Comparison of ENCODE assay signal across 15 mouse cellular contexts in the genomic region with DNA sequence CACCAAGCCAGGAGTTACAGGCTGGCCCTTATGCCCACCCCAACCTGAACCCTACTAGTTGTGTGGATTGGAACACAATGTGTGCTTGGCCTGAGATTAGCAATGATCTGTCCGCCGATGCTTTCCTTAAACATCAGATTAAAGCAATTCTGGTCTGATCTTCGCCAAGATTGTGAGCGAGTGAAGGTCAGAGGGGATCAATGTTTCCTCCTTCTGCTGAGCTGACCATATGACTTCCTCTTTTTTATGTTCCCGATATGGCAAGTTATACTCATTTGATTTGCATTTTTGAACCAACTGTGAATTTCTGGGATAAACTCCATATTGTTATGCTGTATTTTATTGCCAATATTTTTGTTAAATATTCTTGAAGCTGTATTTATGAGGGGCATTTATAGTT.
"Had no signal": no experiment of that assay in that cellular context is flagged by ENCODE, and none has a peak within 500 bp of the region (broad histone marks: within the 10 kb centered on the region; RNA-seq: fewer than 3 reads in every experiment).

No protein-coding gene starts in this region.

- ATAC-seq: liver, postnatal 0 days; lung, postnatal 0 days; midbrain, embryonic 13.5 days; midbrain, embryonic 15.5 days had no signal

- DNase-seq: liver, postnatal 0 days; lung, adult 2 months; lung, postnatal 14 days; lung, postnatal 36 days; right cerebral cortex, postnatal 14 days; thymus, adult 18-20 months; thymus, postnatal 14 days; thymus, postnatal 36 days had no signal

- H3K27ac ChIP-seq: lung, embryonic 15.5 days; macrophage; midbrain, embryonic 13.5 days; midbrain, embryonic 15.5 days; neural tube, embryonic 12.5 days had no signal

- H3K4me3 ChIP-seq: lung, embryonic 15.5 days; megakaryocyte, embryonic 14.5 days; midbrain, embryonic 13.5 days; midbrain, embryonic 15.5 days; neural tube, embryonic 12.5 days had no signal
